Mouse (Mus musculus): ENCODE measurements around the gene Setd2. TPM values are rescaled to one million over a fixed set of nuclear protein-coding genes. Genes with fewer than 3 reads are reported as not detected.

The Setd2 gene
- total RNA-seq, 4 experiments from 2014 or later, result 62.3 to 89.1 (median 69.2) TPM

DNA sequence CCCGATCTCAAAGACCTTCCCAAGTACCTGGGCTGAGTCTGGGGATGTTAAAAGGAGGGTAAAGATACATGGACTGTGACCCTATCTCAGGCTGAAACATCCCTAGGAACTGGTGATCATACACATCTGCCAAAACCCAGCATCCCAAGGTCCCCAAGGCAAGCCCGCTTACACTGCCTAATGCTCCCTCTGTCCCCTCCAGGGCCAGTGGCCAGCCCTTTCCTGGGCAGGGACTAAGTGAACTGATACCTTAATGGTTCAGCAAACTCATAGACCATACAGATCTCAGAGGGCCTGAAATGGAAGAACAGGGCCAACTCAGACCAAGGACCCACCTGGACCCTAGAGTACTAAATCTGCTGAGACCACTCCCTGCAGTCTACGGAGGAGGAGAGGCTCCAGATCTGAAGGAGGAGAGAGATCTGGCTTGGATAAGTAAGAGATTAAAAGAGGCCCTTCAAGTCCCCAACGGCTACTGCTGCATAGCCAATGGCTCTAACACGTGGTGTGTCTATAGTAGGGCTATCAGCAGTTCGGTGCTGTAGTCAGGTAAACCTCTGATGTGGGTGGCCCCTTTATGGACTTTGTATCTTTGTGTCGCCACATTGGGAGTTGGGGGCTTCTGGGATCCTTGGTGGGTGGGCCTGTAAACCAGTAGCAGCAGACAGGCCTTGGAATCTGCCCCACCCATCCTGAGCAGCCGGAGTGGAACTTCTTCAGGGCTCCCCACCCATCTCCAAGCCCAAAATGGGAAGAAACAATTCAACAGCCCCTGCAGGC, 91.2 kb downstream of the Setd2 start:
- DNase-seq, result no peak

GRCm38 (mm10) chr9:110624361-110625166, 92.2 kb downstream of the Setd2 start, which contains the start of gene Nradd:
Gene Nradd (minus strand): TSS chr9:110624452.
- peak; percentile 89 for DNase-seq

DNA sequence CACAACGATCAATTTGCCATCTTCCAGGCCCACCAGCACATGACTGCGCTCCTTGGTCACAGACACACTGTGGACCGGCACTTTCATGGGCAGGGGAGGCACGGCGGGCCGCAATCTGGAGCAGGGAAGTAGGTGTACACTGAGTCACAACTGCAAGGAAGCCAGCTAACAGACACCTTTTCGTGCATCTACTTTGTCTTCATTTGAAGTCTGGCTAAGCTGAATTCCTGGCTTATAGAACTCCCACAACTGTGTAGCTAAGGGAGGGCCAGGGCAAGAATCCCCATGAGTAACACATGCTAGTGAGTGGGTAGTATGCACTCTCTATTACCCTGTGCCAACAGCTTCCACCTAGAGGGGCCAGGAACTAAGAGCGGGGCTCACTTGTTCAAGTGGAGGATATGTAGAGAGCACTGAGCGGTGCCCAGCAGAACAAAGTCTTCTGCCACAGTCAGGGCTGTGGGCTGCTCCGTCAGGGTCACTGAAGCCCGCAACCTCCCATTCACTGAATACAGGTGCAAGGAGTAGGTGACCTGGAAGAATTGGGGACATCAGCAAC, 93.0 kb downstream of the Setd2 start:
- no peak for DNase-seq

DNA sequence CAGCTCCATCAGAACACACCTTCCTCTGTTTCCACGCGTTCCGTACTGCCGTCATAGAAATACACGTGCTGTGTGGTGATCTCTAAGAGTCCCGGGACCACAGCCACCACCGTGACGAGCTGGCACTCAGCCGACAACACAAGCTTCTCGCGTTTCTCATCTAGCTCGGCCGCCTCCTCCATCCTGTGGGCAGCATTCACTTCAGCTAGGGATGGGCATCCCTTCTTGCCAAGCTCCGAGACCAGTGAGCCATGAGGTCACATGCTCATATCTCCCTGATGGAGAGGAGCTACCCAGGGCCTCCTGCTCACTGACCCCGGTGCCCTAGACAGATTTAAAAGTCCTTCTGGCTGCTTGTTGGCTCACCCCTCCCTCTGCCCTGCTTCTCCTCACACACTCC, 97.8 kb downstream of the Setd2 start:
- no peak for DNase-seq

DNA sequence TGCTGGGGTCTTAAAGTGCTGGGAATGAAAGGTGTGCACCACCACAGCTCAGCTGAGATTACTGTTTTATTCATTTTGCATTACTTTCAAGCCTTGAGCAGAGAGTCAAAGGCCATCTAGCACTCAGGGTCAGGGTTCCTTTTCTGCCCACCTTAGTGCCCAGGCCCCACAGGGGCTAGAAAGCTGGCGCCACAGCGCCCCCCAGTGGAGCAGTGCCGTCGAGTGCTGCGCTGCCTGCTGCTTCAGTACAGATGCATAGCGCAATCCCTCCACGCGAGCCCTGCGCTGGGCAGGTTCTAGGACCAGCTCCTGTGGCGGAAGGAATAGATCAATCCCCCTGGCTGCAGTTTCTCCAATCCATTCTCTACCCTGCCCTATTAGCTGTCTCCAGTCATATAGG, 98.8 kb downstream of the Setd2 start:
- DNase-seq, result no peak

GRCm38 (mm10) chr9:110631651-110632275, 99.4 kb downstream of the Setd2 start:
- DNase-seq, result no peak

DNA sequence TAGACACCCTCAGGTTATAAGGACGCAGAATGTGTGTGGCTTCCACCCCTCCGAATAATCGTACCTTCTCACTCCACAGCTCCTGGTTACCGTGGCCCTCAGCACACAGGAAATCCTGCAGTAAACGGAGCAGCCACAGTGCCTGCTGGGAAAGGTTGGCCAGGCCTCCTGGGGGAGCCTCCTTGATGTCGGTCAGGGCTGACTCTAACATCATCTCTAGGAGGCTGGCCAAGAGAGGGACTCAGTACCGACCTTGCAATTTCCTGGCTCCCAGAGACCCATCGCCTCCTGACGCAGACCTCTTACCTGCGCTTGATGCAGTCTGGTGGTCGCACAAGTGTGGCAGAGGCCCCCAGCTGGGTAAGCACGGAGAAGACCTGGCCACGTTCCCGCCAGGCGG, 100.3 kb downstream of the Setd2 start:
- no peak for DNase-seq

- no peak for DNase-seq
These were observed 101.5 kb downstream of the Setd2 start for GRCm38 (mm10) chr9:110633882-110634281.

GRCm38 (mm10) chr9:110635225-110635624, 102.8 kb downstream of the Setd2 start:
- peak; percentile 66 for DNase-seq

DNA sequence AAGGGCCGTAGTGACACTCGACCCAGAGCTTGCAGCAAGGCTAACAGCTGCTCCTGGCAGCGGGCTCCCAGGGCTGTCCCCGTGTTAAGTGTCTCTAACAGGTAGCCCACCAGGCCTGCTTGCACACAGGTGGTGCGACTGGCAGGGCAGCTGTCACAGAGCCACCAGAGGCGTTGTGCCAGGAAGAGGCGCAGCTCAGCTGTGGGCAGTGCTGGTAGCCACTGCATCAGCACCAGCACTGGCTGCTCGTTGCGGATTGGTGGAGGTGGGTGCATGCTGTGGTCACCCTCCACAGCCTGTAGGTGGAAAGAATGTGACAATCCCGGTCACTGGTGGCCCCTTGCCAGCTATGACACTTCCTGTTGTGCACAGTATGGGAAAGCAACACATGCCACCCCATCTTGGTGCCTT, 106.2 kb downstream of the Setd2 start:
- no peak for DNase-seq

DNA sequence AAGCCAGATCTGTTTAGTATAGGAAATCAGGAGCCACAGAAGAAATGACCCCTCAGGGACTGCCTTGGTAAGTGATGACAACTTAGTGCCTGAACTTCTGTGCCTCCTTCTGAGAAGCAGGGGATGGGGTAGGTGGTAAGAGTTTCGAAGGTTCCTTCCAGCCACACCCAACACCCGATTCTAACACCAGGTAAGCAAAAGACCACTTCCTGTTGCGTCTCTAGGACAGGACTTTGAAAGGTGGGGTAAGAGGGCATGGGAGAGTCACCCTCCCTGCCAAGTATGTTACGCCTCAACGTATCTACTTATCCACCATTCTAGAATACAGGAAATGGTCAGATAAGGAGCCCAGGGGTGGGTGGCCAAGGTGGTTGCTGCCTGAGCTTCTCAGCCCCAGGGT, 108.6 kb downstream of the Setd2 start:
- DNase-seq, result no peak

- no peak for DNase-seq
These were observed 110.6 kb downstream of the Setd2 start for GRCm38 (mm10) chr9:110642812-110643524.

DNA sequence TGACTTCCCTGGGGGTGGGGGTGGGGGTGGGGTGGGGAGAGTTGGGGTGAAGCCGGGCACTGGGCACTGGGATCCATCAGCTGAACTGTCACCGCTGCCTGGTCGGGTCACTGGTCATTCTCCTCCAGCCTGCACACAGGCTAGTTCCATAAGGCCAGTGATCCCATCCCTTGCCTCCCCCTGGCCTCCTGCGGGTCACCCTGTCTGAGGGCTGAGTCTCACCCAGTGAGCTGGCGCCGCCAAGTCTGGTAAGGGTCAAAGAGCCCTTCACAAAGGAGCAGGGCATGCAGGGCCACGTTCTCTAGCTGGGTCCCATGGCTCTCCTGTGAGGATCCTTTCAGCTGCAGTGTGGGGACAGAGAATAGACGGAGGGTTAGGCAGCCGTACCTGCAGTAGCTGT, 111.4 kb downstream of the Setd2 start:
- DNase-seq, result no peak

DNA sequence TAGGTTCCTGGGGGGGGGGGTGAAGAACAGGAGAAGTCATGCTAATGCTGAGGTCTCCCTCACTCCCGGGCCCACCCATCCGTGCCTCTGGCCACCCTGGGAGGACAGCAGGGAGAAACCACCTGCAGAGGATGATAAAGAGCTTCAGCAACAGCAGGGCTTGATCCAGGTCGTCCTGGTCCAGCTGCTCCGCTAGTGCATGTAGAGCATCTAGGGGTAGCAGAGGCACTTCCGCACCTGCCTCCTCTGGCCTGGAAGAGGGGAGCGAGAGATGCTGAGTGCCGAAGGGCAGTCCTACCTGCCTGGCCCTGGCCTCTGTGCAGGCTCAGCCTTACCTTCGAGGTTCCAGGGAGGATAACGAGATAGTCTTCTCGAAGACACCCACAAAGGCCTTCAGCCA, 111.9 kb downstream of the Setd2 start:
- DNase-seq, result no peak

- DNase-seq, result no peak
These were observed 112.8 kb downstream of the Setd2 start for GRCm38 (mm10) chr9:110645219-110645618.

- no peak for DNase-seq
These were observed 117.4 kb downstream of the Setd2 start for GRCm38 (mm10) chr9:110649775-110650174.

DNA sequence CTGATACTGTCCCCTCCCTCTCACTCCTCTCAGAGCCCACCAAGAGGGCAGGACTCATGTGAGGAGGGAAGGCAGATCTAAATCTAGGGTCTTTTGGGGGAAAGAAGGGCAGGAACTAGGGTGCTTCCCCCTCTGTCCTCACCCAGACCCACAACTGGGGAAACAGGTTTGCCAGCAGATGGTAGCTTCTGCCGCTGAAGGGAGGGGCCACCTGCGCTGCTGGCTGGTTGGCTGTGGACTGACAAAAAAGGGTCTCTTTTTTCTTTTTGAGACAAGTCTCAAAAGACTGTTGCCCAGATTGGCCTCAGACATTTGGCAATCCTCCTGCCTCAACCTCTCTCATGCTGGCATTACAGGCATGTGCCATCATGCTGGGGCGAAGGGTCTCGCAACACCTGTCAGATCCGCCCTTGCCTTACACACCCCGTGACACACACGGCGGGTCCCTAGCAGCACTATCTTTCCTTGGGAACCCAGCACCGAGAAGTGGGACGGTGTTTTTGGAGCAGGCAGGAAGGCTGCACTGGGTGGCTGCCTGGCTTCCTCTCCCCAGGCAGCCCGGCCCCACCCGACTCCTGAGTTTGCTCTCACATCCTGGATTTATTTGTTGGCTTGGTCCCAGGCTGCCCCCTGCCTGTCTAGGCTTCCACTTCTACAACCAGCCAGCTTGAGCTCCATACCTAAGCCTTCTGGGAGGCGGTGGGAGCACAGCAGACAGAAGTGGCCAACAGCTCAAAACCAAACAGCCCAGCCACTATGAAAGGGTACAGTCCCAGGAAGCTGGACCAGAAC, 119.7 kb downstream of the Setd2 start:
- no peak for DNase-seq

- no peak for DNase-seq
These were observed 120.7 kb downstream of the Setd2 start for GRCm38 (mm10) chr9:110652963-110653654.

DNA sequence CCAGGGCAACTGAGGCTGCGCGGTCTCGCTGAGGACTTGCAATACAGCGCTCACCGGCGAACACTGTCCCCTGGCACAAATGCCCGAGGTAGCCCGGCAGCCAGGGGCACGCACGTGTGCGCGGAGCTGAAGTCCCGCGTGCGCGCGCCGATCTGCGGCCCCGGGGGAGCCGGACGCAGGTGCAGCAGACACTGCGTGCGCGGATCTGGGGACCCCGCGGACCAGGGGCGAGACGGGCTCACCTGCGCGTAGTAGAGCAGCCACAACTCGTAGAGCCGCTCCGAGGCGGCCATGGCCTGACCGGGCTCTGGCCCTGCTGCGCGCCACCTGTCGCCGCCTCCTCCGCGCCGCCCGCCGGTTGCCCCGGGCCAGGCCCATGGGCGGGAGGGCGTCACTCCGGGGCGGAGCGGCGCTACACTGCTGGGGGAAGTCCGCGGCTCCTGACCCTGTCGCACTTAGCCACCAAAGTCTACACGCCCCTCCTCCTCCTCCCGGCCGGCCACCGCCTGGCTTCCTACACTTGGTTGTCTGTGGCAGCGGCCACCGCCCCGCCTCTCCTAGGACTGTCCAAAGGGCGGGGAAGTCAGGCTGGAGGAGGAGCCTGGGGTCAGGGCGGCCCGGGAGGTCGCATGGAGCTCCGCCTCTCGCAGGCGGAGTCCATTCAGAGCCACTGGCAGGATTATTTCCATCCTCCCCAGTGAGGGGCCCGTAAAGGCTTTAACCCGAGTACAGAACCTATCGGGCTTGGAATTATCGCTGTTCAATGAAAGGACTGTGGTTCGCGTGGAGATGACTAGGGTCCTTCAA, 121.5 kb downstream of the Setd2 start, which contains the start of gene Nbeal2:
Nbeal2 (minus strand) TSS at position 507 of the 807 bp plus-strand sequence.
- DNase-seq, result peak; percentile 96

All from adrenal gland, adult 8-10 months (tissue).